Mouse (Mus musculus): ENCODE measurements around the gene Cacna1c.

GRCm38 (mm10) chr6:119088381-119088780 is 107.8 kb downstream of the Cacna1c start:
- TF ChIP-seq CTCF (IDR thresholded peaks at IDR 0.05; ENCODE audit: borderline replicate concordance, insufficient read depth, low read depth, low read length) (no peak), POLR2A (IDR thresholded peaks at IDR 0.05; ENCODE audit: borderline replicate concordance, insufficient read depth, low read length) (no peak)
